Mouse (Mus musculus): ENCODE measurements around the gene Polr3gl. TPM values are rescaled to one million over a fixed set of nuclear protein-coding genes. Genes with fewer than 3 reads are reported as not detected.

Gene Polr3gl
- polyA plus RNA-seq, 1 experiment from 2014 or later: 35.8 TPM

Other genes starting within 250 kb of the Polr3gl start
- gene BC107364, start 141.9 kb downstream of the Polr3gl start, polyA plus RNA-seq (2016; fragmentation: Nextera tagmentation; extraction: Ambion mirVana): 0.26 TPM in 1 of 2 replicates, not detected in the other
- gene Hfe2, start 69.0 kb downstream of the Polr3gl start, polyA plus RNA-seq (2016; fragmentation: Nextera tagmentation; extraction: Ambion mirVana): 0.89 and 1.0 TPM in 2 replicates
- gene Txnip, start 36.2 kb downstream of the Polr3gl start, polyA plus RNA-seq (2016; fragmentation: Nextera tagmentation; extraction: Ambion mirVana): 52.7 and 53.6 TPM in 2 replicates
- 1.6 and 2.0 TPM in 2 replicates for gene Gm16253, start 17.2 kb downstream of the Polr3gl start, polyA plus RNA-seq (2016; fragmentation: Nextera tagmentation; extraction: Ambion mirVana)
- 2.6 and 2.7 TPM in 2 replicates for gene Ankrd34a, start 2.5 kb upstream of the Polr3gl start, polyA plus RNA-seq (2016; fragmentation: Nextera tagmentation; extraction: Ambion mirVana)
- 5.6 and 6.8 TPM in 2 replicates for gene Lix1l, start 7.0 kb upstream of the Polr3gl start, polyA plus RNA-seq (2016; fragmentation: Nextera tagmentation; extraction: Ambion mirVana)
- gene Rbm8a, start 35.8 kb upstream of the Polr3gl start, polyA plus RNA-seq (2016; fragmentation: Nextera tagmentation; extraction: Ambion mirVana): 163 and 166 TPM in 2 replicates
- 45.2 and 46.5 TPM in 2 replicates for gene Pex11b, start 41.2 kb upstream of the Polr3gl start, polyA plus RNA-seq (2016; fragmentation: Nextera tagmentation; extraction: Ambion mirVana)
- gene Gm42957, start 41.3 kb upstream of the Polr3gl start, polyA plus RNA-seq (2016; fragmentation: Nextera tagmentation; extraction: Ambion mirVana): 0.08 TPM in 1 of 2 replicates, not detected in the other
- 0.75 and 0.85 TPM in 2 replicates for gene Itga10, start 51.4 kb upstream of the Polr3gl start, polyA plus RNA-seq (2016; fragmentation: Nextera tagmentation; extraction: Ambion mirVana)
- 0.33 and 0.40 TPM in 2 replicates for gene Ankrd35, start 76.0 kb upstream of the Polr3gl start, polyA plus RNA-seq (2016; fragmentation: Nextera tagmentation; extraction: Ambion mirVana)
- 45.9 and 47.0 TPM in 2 replicates for gene Pias3, start 102.2 kb upstream of the Polr3gl start, polyA plus RNA-seq (2016; fragmentation: Nextera tagmentation; extraction: Ambion mirVana)
- 12.6 and 13.0 TPM in 2 replicates for gene Nudt17, start 114.4 kb upstream of the Polr3gl start, polyA plus RNA-seq (2016; fragmentation: Nextera tagmentation; extraction: Ambion mirVana)
- 38.0 and 42.9 TPM in 2 replicates for gene Polr3c, start 133.4 kb upstream of the Polr3gl start, polyA plus RNA-seq (2016; fragmentation: Nextera tagmentation; extraction: Ambion mirVana)
- 89.0 and 89.6 TPM in 2 replicates for gene Rnf115, start 133.5 kb upstream of the Polr3gl start, polyA plus RNA-seq (2016; fragmentation: Nextera tagmentation; extraction: Ambion mirVana)
- 0.35 TPM in 1 of 2 replicates, not detected in the other for gene Pdzk1, start 235.1 kb upstream of the Polr3gl start, polyA plus RNA-seq (2016; fragmentation: Nextera tagmentation; extraction: Ambion mirVana)
- 0.06 and 0.09 TPM in 2 replicates for gene Cd160, start 235.2 kb upstream of the Polr3gl start, polyA plus RNA-seq (2016; fragmentation: Nextera tagmentation; extraction: Ambion mirVana)

All from midbrain, embryonic 12.5 days (tissue).